Mouse (Mus musculus) ES-E14 (cell line): ENCODE data around the gene Actn3. TPM values are rescaled to one million over a fixed set of nuclear protein-coding genes. Genes with fewer than 3 reads are reported as not detected.

Experiments used
- DNase-seq: peaks from one replicate; pipeline ENCODE4 v3.0.0-alpha.2; 2013; ENCODE audit warnings: low read depth, low spot score
- H3K27ac ChIP-seq: 2 replicates; pipeline ENCODE4 v1.5.1; 2012; ENCODE audit warnings: low read depth, mild to moderate bottlenecking, low read length, moderate library complexity, mixed read lengths; ENCODE audit not compliant: poor library complexity, insufficient read depth, severe bottlenecking
- H3K36me3 ChIP-seq: 2 replicates; pipeline ENCODE4 v1.6.1; 2012; ENCODE audit warnings: mild to moderate bottlenecking, low read length, moderate library complexity, mixed read lengths; ENCODE audit not compliant: control insufficient read depth, poor library complexity, insufficient read depth, severe bottlenecking
- H3K4me1 ChIP-seq, 2 experiments: fragments of 150-350 bp in 1 of 2; sonication (generic) in 1 of 2; 2 replicates each; pipeline ENCODE4 v1.6.1; 2012; ENCODE audit warnings: low read length in 2 of 2, mild to moderate bottlenecking in 1 of 2, mixed read lengths in 1 of 2; ENCODE audit not compliant: control insufficient read depth in 2 of 2, insufficient read depth in 2 of 2, poor library complexity in 1 of 2
- H3K4me3 ChIP-seq, 2 experiments: fragments of 150-350 bp in 1 of 2; sonication (generic) in 1 of 2; 2 replicates each; pipeline ENCODE4 v1.5.1; 2012; ENCODE audit warnings: low read length in 2 of 2, low read depth in 1 of 2, mild to moderate bottlenecking in 1 of 2, mixed read lengths in 1 of 2; ENCODE audit not compliant: insufficient read depth in 1 of 2, poor library complexity in 1 of 2, severe bottlenecking in 1 of 2
- H3K9ac ChIP-seq: 2 replicates; pipeline ENCODE4 v1.6.1; 2012; ENCODE audit warnings: low read depth, mild to moderate bottlenecking, low read length, mixed read lengths; ENCODE audit not compliant: poor library complexity, insufficient read depth, severe bottlenecking
- H3K9me3 ChIP-seq: fragments of 150-350 bp; sonication (generic); 2 replicates; pipeline ENCODE4 v1.6.1; 2012; ENCODE audit warnings: low read depth, mild to moderate bottlenecking, low read length; ENCODE audit not compliant: control insufficient read depth, insufficient read depth
- CHD2 ChIP-seq: IDR thresholded peaks from 2 replicates; pipeline ENCODE4 v1.6.1; 2014; ENCODE audit warnings: mild to moderate bottlenecking, low read depth, low read length, inconsistent platforms
- HCFC1 ChIP-seq: IDR thresholded peaks from 2 replicates; pipeline ENCODE4 v1.6.1; 2012; ENCODE audit warnings: low read length, inconsistent platforms, borderline replicate concordance; ENCODE audit not compliant: insufficient read depth
- MAFK ChIP-seq: IDR thresholded peaks from 2 replicates; pipeline ENCODE4 v1.6.1; 2014; ENCODE audit warnings: mild to moderate bottlenecking, low read depth, low read length, inconsistent platforms; ENCODE audit not compliant: insufficient read depth
- ZC3H11A ChIP-seq: IDR thresholded peaks from 2 replicates; pipeline ENCODE4 v1.6.1; 2012; ENCODE audit warnings: low read depth, mild to moderate bottlenecking, inconsistent platforms, low read length, borderline replicate concordance
- ZNF384 ChIP-seq: IDR thresholded peaks from 2 replicates; pipeline ENCODE4 v1.6.1; 2012; ENCODE audit warnings: low read depth, low read length, inconsistent platforms
- in situ Hi-C, 2 experiments: fragments of 600-800 bp; cut with MboI; formaldehyde crosslinking; loops; one replicate each; pipeline ENCODE4 v1.15.1; 2025; ENCODE audit warnings: low sequenced_read_pairs in 2 of 2, inconsistent platforms in 1 of 2; ENCODE audit not compliant: unreplicated experiment in 2 of 2
- total RNA-seq: library from RNA; depleted of rRNA; stranded (reverse); fragments of 300-350 nt; gene quantifications from 2 replicates; pipeline ENCODE4 v1.2.3, GENCODE M21; 2012

The Actn3 gene
- total RNA-seq, 1 experiment: 48.4 TPM

GRCm38 (mm10) chr19:4855951-4856350 is 21.8 kb downstream of the Actn3 start:
- Histone ChIP-seq H3K9ac (no peak overlapping the region), H3K4me1 (peaks cover 2 to 7% of the 10 kb centered on the region in 2 experiments; a peak in 3 of 4 replicates), H3K36me3 (no peaks in the 10 kb centered on the region), H3K4me3 (no peak overlapping the region), H3K9me3 (no peaks in the 10 kb centered on the region), H3K27ac (no peak overlapping the region)
- DNase-seq: no peak
- in situ Hi-C loops: no loop called here
- no peak for TF ChIP-seq MAFK
- TF ChIP-seq CHD2: no peak
- TF ChIP-seq HCFC1: no peak
- TF ChIP-seq ZC3H11A: no peak
- TF ChIP-seq ZNF384: no peak

GRCm38 (mm10) chr19:4855470-4855820 is 22.3 kb downstream of the Actn3 start:
- H3K27ac ChIP-seq: no peak overlapping the region

GRCm38 (mm10) chr19:4854552-4855469 is 22.9 kb downstream of the Actn3 start, which contains the start of gene Ctsf:
Gene Ctsf (plus strand): TSS chr19:4855130.
- in situ Hi-C loops: no loop called here
- H3K9me3 ChIP-seq: no peaks in the 10 kb centered on the region

More at GRCm38 (mm10) chr19:4855470-4855820, 22.3 kb downstream of the Actn3 start:
- TF ChIP-seq MAFK (no peak), CHD2 (no peak), ZC3H11A (no peak), HCFC1 (no peak)
- Histone ChIP-seq H3K9ac (peak overlapping the region; percentile 64), H3K4me3 (peak overlapping the region; percentile 67 to 73), H3K4me1 (peaks cover 7% of the 10 kb centered on the region in 2 experiments), H3K9me3 (no peaks in the 10 kb centered on the region), H3K36me3 (no peaks in the 10 kb centered on the region)
- in situ Hi-C loops: no loop called here
- no peak for DNase-seq

GRCm38 (mm10) chr19:4850281-4850680 is 27.4 kb downstream of the Actn3 start:
- Histone ChIP-seq H3K27ac (peak overlapping the region; percentile 42; the same call in 1 of the 2 replicates), H3K4me3 (no peak overlapping the region), H3K4me1 (peaks cover 8 to 14% of the 10 kb centered on the region in 2 experiments), H3K9me3 (no peaks in the 10 kb centered on the region), H3K36me3 (no peaks in the 10 kb centered on the region), H3K9ac (peak overlapping the region; percentile 0; the same call in 1 of the 2 replicates)
- DNase-seq: no peak
- in situ Hi-C loops: no loop called here
- TF ChIP-seq ZC3H11A: no peak
- TF ChIP-seq ZNF384: peak; percentile 81
- no peak for TF ChIP-seq CHD2
- TF ChIP-seq HCFC1: no peak
- TF ChIP-seq MAFK: no peak

More at GRCm38 (mm10) chr19:4854552-4855469, 22.9 kb downstream of the Actn3 start, which contains the start of gene Ctsf:
- no peak for TF ChIP-seq ZC3H11A
- no peak for TF ChIP-seq ZNF384
- no peak for TF ChIP-seq HCFC1
- no peak for TF ChIP-seq CHD2
- no peak for TF ChIP-seq MAFK
- H3K27ac ChIP-seq: no peak within 1 kb of the TSS
- no peaks in the 10 kb centered on the region for H3K36me3 ChIP-seq
- no peak for DNase-seq
- peak within 1 kb of the TSS; percentile 67 to 73 for H3K4me3 ChIP-seq
- peaks cover 7% of the 10 kb centered on the region in 2 experiments for H3K4me1 ChIP-seq
- H3K9ac ChIP-seq: peak within 1 kb of the TSS; percentile 64
